Mouse (Mus musculus) ES-E14 (cell line): ENCODE measurements around the gene Abl1. TPM values are rescaled to one million over a fixed set of nuclear protein-coding genes. Genes with fewer than 3 reads are reported as not detected.

ENCODE experiments used
- DNase-seq: peaks from one replicate; pipeline ENCODE4 v3.0.0-alpha.2; 2013; ENCODE audit warnings: low read depth, low spot score
- H3K27ac ChIP-seq: 2 replicates; pipeline ENCODE4 v1.5.1; 2012; ENCODE audit warnings: low read depth, mild to moderate bottlenecking, low read length, moderate library complexity, mixed read lengths; ENCODE audit not compliant: poor library complexity, insufficient read depth, severe bottlenecking
- H3K36me3 ChIP-seq: 2 replicates; pipeline ENCODE4 v1.6.1; 2012; ENCODE audit warnings: mild to moderate bottlenecking, low read length, moderate library complexity, mixed read lengths; ENCODE audit not compliant: control insufficient read depth, poor library complexity, insufficient read depth, severe bottlenecking
- H3K4me1 ChIP-seq, 2 experiments: fragments of 150-350 bp in 1 of 2; sonication (generic) in 1 of 2; 2 replicates each; pipeline ENCODE4 v1.6.1; 2012; ENCODE audit warnings: low read length in 2 of 2, mild to moderate bottlenecking in 1 of 2, mixed read lengths in 1 of 2; ENCODE audit not compliant: control insufficient read depth in 2 of 2, insufficient read depth in 2 of 2, poor library complexity in 1 of 2
- H3K4me3 ChIP-seq, 2 experiments: fragments of 150-350 bp in 1 of 2; sonication (generic) in 1 of 2; 2 replicates each; pipeline ENCODE4 v1.5.1; 2012; ENCODE audit warnings: low read length in 2 of 2, low read depth in 1 of 2, mild to moderate bottlenecking in 1 of 2, mixed read lengths in 1 of 2; ENCODE audit not compliant: insufficient read depth in 1 of 2, poor library complexity in 1 of 2, severe bottlenecking in 1 of 2
- H3K9ac ChIP-seq: 2 replicates; pipeline ENCODE4 v1.6.1; 2012; ENCODE audit warnings: low read depth, mild to moderate bottlenecking, low read length, mixed read lengths; ENCODE audit not compliant: poor library complexity, insufficient read depth, severe bottlenecking
- H3K9me3 ChIP-seq: fragments of 150-350 bp; sonication (generic); 2 replicates; pipeline ENCODE4 v1.6.1; 2012; ENCODE audit warnings: low read depth, mild to moderate bottlenecking, low read length; ENCODE audit not compliant: control insufficient read depth, insufficient read depth
- CHD2 ChIP-seq: IDR thresholded peaks from 2 replicates; pipeline ENCODE4 v1.6.1; 2014; ENCODE audit warnings: mild to moderate bottlenecking, low read depth, low read length, inconsistent platforms
- HCFC1 ChIP-seq: IDR thresholded peaks from 2 replicates; pipeline ENCODE4 v1.6.1; 2012; ENCODE audit warnings: low read length, inconsistent platforms, borderline replicate concordance; ENCODE audit not compliant: insufficient read depth
- MAFK ChIP-seq: IDR thresholded peaks from 2 replicates; pipeline ENCODE4 v1.6.1; 2014; ENCODE audit warnings: mild to moderate bottlenecking, low read depth, low read length, inconsistent platforms; ENCODE audit not compliant: insufficient read depth
- ZC3H11A ChIP-seq: IDR thresholded peaks from 2 replicates; pipeline ENCODE4 v1.6.1; 2012; ENCODE audit warnings: low read depth, mild to moderate bottlenecking, inconsistent platforms, low read length, borderline replicate concordance
- ZNF384 ChIP-seq: IDR thresholded peaks from 2 replicates; pipeline ENCODE4 v1.6.1; 2012; ENCODE audit warnings: low read depth, low read length, inconsistent platforms
- in situ Hi-C, 2 experiments: fragments of 600-800 bp; cut with MboI; formaldehyde crosslinking; loops; one replicate each; pipeline ENCODE4 v1.15.1; 2025; ENCODE audit warnings: low sequenced_read_pairs in 2 of 2, inconsistent platforms in 1 of 2; ENCODE audit not compliant: unreplicated experiment in 2 of 2
- total RNA-seq: library from RNA; depleted of rRNA; stranded (reverse); fragments of 300-350 nt; gene quantifications from 2 replicates; pipeline ENCODE4 v1.2.3, GENCODE M21; 2012

Gene Abl1
- total RNA-seq, 1 experiment, result 41.9 TPM

GRCm38 (mm10) chr2:31828311-31828825 lies 140.2 kb downstream of the Abl1 start:
- Histone ChIP-seq H3K36me3 (no peaks in the 10 kb centered on the region), H3K4me1 (peaks cover 0 to 4% of the 10 kb centered on the region in 2 experiments; a peak in 1 of 4 replicates), H3K9ac (no peak overlapping the region), H3K27ac (no peak overlapping the region), H3K4me3 (no peak overlapping the region), H3K9me3 (no peaks in the 10 kb centered on the region)
- no peak for TF ChIP-seq ZC3H11A
- TF ChIP-seq CHD2, result no peak
- TF ChIP-seq ZNF384, result no peak
- TF ChIP-seq MAFK, result no peak
- no peak for TF ChIP-seq HCFC1
- DNase-seq, result no peak
- in situ Hi-C loops, result no loop called here

- no peak overlapping the region for H3K4me3 ChIP-seq
- in situ Hi-C loops, result no loop called here
These were observed 147.9 kb downstream of the Abl1 start for GRCm38 (mm10) chr2:31836091-31836490.

GRCm38 (mm10) chr2:31836985-31837384 lies 148.8 kb downstream of the Abl1 start:
- no peak overlapping the region for H3K27ac ChIP-seq
- H3K4me3 ChIP-seq, result no peak overlapping the region
- TF ChIP-seq HCFC1 (no peak), ZC3H11A (no peak), CHD2 (no peak), ZNF384 (no peak), MAFK (no peak)
- no peak overlapping the region for H3K9ac ChIP-seq
- in situ Hi-C loops, result no loop called here
- H3K36me3 ChIP-seq, result no peaks in the 10 kb centered on the region
- no peaks in the 10 kb centered on the region for H3K4me1 ChIP-seq
- no peak for DNase-seq
- H3K9me3 ChIP-seq, result no peaks in the 10 kb centered on the region

More at GRCm38 (mm10) chr2:31836091-31836490, 147.9 kb downstream of the Abl1 start:
- no peak overlapping the region for H3K9ac ChIP-seq
- no peaks in the 10 kb centered on the region for H3K4me1 ChIP-seq
- no peaks in the 10 kb centered on the region for H3K9me3 ChIP-seq
- no peak for TF ChIP-seq MAFK
- TF ChIP-seq ZNF384, result no peak
- no peak for TF ChIP-seq HCFC1
- TF ChIP-seq CHD2, result no peak
- no peaks in the 10 kb centered on the region for H3K36me3 ChIP-seq
- H3K27ac ChIP-seq, result no peak overlapping the region
- DNase-seq, result no peak

- DNase-seq, result no peak
- Histone ChIP-seq H3K9ac (no peak overlapping the region), H3K4me3 (no peak overlapping the region), H3K27ac (no peak overlapping the region), H3K4me1 (no peaks in the 10 kb centered on the region), H3K36me3 (no peaks in the 10 kb centered on the region), H3K9me3 (no peaks in the 10 kb centered on the region)
- no peak for TF ChIP-seq MAFK
- in situ Hi-C loops, result no loop called here
These were observed 150.7 kb downstream of the Abl1 start for GRCm38 (mm10) chr2:31838868-31839267.

- H3K27ac ChIP-seq, result no peak overlapping the region
- no peaks in the 10 kb centered on the region for H3K9me3 ChIP-seq
- no peak overlapping the region for H3K4me3 ChIP-seq
- DNase-seq, result no peak
- peaks cover 0 to 5% of the 10 kb centered on the region in 2 experiments; a peak in 1 of 4 replicates for H3K4me1 ChIP-seq
- no peak overlapping the region for H3K9ac ChIP-seq
- no peaks in the 10 kb centered on the region for H3K36me3 ChIP-seq
- in situ Hi-C loops, result no loop called here
- TF ChIP-seq ZNF384 (no peak), ZC3H11A (no peak), MAFK (no peak), CHD2 (no peak), HCFC1 (no peak)
These were observed 156.6 kb downstream of the Abl1 start for GRCm38 (mm10) chr2:31844729-31845136.
